Mouse (Mus musculus): ENCODE data around the gene Wdfy3.

DNA sequence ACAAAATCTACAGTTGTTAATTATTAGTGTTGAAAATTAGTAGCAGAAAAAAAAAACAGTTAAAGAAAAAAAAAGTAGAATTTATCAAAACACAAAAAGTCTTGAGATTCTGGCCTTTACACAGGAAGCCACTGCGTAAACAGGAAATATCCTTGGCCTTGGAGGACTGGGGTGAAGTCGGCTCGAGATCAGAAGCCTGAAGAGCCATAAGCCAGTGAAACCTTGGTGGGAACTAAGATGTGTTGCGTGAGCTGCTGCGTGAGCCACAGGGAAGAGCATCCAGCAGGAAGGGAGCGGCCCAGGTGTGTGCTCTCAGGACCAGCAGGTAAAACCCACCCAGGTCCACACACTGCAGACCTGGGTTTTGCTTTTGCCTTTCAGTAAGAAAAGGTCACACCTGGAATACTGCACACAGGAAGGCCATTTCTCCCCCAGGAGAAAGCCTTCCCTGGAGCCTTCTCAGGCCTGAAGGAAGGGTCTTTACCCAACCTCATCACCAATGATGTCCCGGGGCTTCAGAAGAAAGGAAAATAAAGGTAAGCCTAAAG is 79.3 kb downstream of the Wdfy3 start:
- TF ChIP-seq CTCF (IDR thresholded peaks at IDR 0.05; ENCODE audit: low read depth): no peak
- no peak for TF ChIP-seq EP300 (optimal IDR thresholded peaks at IDR 0.05)

Measured in stomach, postnatal 0 days (tissue).